Mouse (Mus musculus) megakaryocyte, embryonic 14.5 days (primary cell): ENCODE data around the gene Sectm1b. TPM values are rescaled to one million over a fixed set of nuclear protein-coding genes. Genes with fewer than 3 reads are reported as not detected.
A peak's percentile ranks its signal among the peaks of the same experiment; 100 is the strongest.
"Not testable (repeated sequence)": the region's sequence is repeated elsewhere in the genome, so short reads cannot be mapped to it uniquely, and the experiment has no call there.

Source experiments
- H3K27me3 ChIP-seq: replicated peaks from 2 replicates; pipeline ENCODE3; 2012; ENCODE audit warnings: inconsistent platforms
- H3K36me3 ChIP-seq: replicated peaks from 2 replicates; pipeline ENCODE3; 2012; ENCODE audit warnings: low read length, inconsistent platforms, mixed read lengths
- H3K4me1 ChIP-seq: 2 replicates; pipeline ENCODE4 v1.6.1; 2012; ENCODE audit warnings: inconsistent platforms
- H3K4me3 ChIP-seq: replicated peaks from 2 replicates; pipeline ENCODE3; 2012; ENCODE audit warnings: moderate library complexity, mild to moderate bottlenecking, inconsistent platforms
- H3K9me3 ChIP-seq: 2 replicates; pipeline ENCODE4 v1.6.1; 2012; ENCODE audit warnings: inconsistent platforms
- FLI1 ChIP-seq: IDR thresholded peaks from 2 replicates; pipeline ENCODE4 v1.6.1; 2012; ENCODE audit warnings: low read length, inconsistent platforms, mixed read lengths
- GATA1 ChIP-seq: IDR thresholded peaks from 3 replicates; pipeline ENCODE4 v1.6.1; 2012; ENCODE audit warnings: mixed read lengths, low read length, inconsistent platforms, borderline replicate concordance
- polyA plus RNA-seq: library from polyadenylated mRNA; stranded (reverse); fragments of >175 nt; gene quantifications from 2 replicates; pipeline ENCODE4 v1.2.3, GENCODE M21; 2012; ENCODE audit warnings: low replicate concordance; ENCODE audit not compliant: insufficient read depth

Sectm1b gene
- polyA plus RNA-seq, 1 experiment = not detected

DNA sequence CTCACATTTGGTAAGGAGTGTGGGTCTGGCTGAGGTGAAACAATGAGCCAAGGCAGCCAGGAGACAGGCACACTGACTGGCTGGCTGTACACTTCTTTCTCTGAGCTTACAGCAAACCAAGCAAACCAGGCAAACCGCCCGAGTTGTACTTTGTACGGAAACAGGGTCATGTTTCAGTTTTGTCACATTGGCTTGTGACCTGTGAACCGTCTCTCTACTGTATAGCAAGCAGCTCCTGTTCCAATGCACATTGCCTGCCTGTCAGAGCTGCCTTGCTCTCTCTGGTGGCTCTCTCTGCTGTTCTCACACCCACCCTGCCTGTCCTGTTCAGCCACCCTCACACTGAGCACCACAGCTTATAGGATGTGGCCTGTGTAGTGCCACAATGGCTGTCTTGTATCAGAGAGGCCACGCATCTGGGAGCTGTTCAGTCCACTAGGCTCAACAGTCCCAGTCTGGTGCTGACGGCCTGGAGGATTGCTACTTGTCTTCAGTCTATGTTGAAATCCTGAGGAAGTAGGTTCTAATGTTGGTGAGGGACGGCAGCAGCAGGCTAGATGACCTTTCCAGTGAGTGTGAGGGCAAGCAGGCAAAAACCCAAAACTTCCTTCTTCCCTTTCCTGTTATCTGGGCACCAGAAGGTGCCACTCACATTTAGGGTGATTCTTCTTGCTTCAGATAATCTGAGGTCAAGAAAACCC lies 6.7 kb downstream of the Sectm1b start:
- Histone ChIP-seq H3K27me3 (peaks cover 53% of the 10 kb centered on the region), H3K4me1 (peaks cover 19% of the 10 kb centered on the region), H3K4me3 (peak overlapping the region; percentile 35), H3K9me3 (no peaks in the 10 kb centered on the region), H3K36me3 (peaks cover 12% of the 10 kb centered on the region)
- no peak for TF ChIP-seq FLI1
- TF ChIP-seq GATA1 = no peak

DNA sequence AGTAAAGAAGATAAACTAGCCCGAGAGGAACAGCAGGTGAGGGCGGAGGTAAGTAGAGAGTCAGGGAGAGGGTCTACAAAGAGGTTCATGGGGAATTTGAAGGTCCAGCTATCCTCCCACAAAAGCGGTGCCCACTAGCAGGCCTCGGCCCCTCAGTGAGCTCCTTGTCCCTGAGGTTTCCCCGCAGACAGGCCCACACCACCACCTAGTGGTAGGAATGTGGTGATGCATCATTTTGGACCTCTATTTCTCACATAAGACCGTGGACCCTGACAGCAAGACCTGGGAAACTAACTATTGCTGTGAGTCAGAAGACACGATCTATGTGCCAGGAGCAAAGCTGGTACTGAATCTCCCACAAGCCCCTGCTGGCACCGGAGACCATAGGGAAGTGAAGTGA lies 9.8 kb downstream of the Sectm1b start:
- H3K27me3 ChIP-seq = peaks cover 51% of the 10 kb centered on the region
- peaks cover 20% of the 10 kb centered on the region for H3K36me3 ChIP-seq
- no peaks in the 10 kb centered on the region for H3K9me3 ChIP-seq
- H3K4me1 ChIP-seq = peaks cover 19% of the 10 kb centered on the region
- TF ChIP-seq FLI1 (no peak), GATA1 (no peak)
- no peak overlapping the region for H3K4me3 ChIP-seq

DNA sequence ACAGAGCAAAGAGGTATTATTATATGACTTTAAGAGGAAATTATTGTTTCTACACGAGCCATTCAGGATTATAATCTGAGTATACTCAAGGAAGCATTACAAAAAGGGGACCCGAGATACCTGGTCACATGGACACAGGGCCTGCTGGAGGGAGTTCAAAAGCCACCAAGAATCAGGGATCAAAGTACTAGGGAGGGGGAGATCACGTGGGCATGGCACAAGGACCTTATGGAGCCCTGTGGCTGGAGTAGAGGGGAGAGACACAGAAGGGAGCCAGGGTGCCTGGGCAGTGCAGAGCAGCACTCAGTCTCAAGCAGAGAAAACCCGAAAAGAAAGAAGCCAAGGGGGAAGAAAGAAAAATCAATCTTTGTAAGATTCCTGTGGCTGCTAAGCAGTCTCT lies 11.0 kb downstream of the Sectm1b start:
- Histone ChIP-seq H3K9me3 (no peaks in the 10 kb centered on the region), H3K36me3 (peaks cover 21% of the 10 kb centered on the region), H3K27me3 (peaks cover 44% of the 10 kb centered on the region), H3K4me3 (no peak overlapping the region), H3K4me1 (peaks cover 22% of the 10 kb centered on the region)
- TF ChIP-seq FLI1 = no peak
- TF ChIP-seq GATA1 = no peak

DNA sequence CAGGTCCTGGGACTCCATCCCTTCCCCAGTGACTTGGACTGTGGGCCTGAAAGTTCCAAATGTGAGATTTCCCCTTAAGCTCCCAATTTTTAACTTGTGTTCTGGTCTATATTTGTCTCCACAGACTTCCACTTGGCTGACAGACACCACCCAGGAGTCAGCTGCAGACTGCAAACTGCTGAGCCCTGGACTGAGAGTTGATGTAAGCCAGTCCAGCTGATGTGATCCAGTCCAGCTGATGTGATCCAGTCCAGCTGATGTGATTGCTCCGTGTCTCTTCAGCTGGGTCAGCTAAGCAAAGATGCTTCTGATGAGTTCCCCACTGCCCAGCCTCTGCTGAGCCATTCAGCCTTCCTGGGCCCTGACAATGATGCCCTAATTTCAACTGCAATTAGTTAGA lies 11.6 kb downstream of the Sectm1b start:
- Histone ChIP-seq H3K4me3 (no peak overlapping the region), H3K27me3 (peaks cover 46% of the 10 kb centered on the region), H3K4me1 (peaks cover 24% of the 10 kb centered on the region), H3K9me3 (no peaks in the 10 kb centered on the region), H3K36me3 (peaks cover 27% of the 10 kb centered on the region)
- no peak for TF ChIP-seq FLI1
- no peak for TF ChIP-seq GATA1

DNA sequence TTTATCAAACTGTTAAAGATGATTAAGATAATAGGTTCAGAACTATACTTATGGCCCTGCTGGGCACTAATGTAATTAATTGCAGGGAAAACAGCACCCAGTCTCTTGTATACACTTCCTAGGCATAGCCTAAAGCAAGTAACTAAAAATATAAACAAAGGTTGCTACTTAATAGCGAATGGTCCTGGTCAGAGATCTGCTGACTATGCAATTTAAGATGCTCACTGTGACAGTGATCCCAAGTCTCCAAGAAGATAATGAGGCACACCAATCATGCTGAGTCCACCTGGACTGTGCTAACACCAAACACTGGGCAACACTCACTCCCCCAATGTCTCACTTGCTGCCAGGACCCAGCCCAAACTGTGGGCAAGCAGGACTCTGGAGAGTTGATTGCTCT lies 13.5 kb downstream of the Sectm1b start:
- H3K36me3 ChIP-seq = peaks cover 28% of the 10 kb centered on the region
- no peak for TF ChIP-seq GATA1
- no peak for TF ChIP-seq FLI1
- H3K4me3 ChIP-seq = no peak overlapping the region
- no peaks in the 10 kb centered on the region for H3K9me3 ChIP-seq
- peaks cover 38% of the 10 kb centered on the region for H3K4me1 ChIP-seq
- peaks cover 31% of the 10 kb centered on the region for H3K27me3 ChIP-seq

DNA sequence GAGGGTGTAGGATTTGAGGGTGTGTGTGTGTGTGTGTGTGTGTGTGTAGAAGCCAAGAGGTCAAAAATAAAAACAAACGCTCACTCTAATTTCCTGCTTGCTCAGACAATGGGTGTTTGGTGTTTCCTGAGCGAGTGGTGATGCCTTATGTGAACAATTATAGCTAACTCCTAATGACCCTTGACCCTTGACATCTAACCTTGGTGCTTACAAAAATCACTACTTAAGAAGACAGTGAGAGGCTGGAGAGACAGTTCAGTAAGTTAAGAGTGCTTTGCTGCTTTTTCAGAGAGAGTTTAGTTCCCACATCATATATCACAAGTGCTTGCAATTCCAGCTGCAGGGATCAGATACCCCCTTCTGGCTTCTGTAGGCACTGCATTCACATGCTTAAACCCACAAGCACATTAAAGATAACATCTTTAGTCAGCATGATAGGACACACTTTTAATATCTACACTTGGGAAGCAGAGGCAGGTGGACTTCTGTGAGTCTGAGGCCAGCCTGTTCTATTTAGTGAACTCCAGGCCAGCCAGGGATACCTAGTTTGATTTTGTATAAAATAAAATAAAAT lies 15.5 kb downstream of the Sectm1b start:
- Histone ChIP-seq H3K27me3 (peaks cover 38% of the 10 kb centered on the region), H3K36me3 (peaks cover 37% of the 10 kb centered on the region), H3K9me3 (no peaks in the 10 kb centered on the region), H3K4me3 (no peak overlapping the region), H3K4me1 (peaks cover 47% of the 10 kb centered on the region)
- no peak for TF ChIP-seq FLI1
- no peak for TF ChIP-seq GATA1

DNA sequence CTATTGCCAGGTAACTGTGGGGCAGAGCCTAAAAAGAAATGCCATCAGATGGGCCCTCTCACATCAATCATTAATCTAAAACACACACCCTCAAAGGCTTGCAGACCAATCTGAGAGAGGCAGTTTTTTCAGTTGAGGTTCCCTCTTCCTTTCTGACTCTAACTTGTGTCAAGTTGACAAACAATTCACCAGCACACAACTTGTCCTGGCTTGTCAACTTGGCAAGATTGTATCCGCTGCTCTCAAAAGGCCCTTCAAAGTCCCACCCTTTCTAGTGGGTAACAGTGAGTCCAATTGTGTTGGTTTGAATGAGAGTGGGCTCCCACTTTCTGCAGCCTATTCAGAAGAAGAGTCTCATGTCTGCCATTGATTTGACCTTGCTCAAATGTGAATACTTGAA lies 18.1 kb downstream of the Sectm1b start:
- H3K27me3 ChIP-seq = peaks cover 41% of the 10 kb centered on the region
- H3K36me3 ChIP-seq = peaks cover 26% of the 10 kb centered on the region
- peaks cover 63% of the 10 kb centered on the region for H3K4me1 ChIP-seq
- H3K4me3 ChIP-seq = no peak overlapping the region
- no peaks in the 10 kb centered on the region for H3K9me3 ChIP-seq
- TF ChIP-seq GATA1 (no peak), FLI1 (no peak)

DNA sequence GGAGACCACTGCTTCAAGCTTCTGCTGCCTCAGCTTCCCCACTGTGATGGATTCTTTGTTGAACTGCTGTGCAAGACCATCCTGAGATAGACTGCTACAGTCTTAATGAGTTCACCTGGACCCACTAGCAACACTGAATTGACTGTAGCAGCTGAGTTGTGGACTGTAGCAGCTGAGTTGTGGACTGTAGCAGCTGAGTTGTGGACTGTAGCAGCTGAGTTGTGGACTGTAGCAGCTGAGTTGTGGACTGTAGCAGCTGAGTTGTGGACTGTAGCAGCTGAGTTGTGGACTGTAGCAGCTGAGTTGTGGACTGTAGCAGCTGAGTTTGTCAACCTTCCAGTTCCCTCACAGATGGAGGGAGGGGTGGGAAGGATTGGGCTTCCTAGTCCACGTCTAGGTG lies 20.3 kb downstream of the Sectm1b start:
- not testable (repeated sequence) for H3K4me3 ChIP-seq, H3K9me3 ChIP-seq
- peaks cover 56% of the 10 kb centered on the region for H3K27me3 ChIP-seq
- peaks cover 85% of the 10 kb centered on the region for H3K4me1 ChIP-seq
- peaks cover 44% of the 10 kb centered on the region for H3K36me3 ChIP-seq

DNA sequence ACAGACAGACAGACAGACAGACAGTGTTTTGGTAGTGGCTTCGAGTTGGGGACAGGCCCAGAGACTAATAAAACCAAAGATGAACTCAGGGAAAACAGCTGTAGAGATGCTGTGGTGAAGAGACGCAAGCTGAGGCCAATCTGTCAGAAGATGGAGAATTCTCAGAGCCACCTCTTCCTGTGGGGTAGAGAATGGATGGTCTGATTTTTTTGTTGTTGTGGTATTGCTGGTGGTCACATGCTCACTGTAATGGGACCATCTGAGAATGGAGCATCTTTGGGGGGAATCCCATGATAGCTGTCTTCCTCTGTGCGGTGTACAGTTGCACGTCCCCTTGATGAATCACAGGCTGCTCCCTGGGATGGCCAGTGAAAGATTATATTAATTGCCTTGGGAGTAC lies 20.9 kb downstream of the Sectm1b start:
- Histone ChIP-seq H3K4me3 (no peak overlapping the region), H3K27me3 (peaks cover 61% of the 10 kb centered on the region), H3K4me1 (peaks cover 85% of the 10 kb centered on the region), H3K36me3 (peaks cover 49% of the 10 kb centered on the region), H3K9me3 (no peaks in the 10 kb centered on the region)
- no peak for TF ChIP-seq GATA1
- no peak for TF ChIP-seq FLI1

DNA sequence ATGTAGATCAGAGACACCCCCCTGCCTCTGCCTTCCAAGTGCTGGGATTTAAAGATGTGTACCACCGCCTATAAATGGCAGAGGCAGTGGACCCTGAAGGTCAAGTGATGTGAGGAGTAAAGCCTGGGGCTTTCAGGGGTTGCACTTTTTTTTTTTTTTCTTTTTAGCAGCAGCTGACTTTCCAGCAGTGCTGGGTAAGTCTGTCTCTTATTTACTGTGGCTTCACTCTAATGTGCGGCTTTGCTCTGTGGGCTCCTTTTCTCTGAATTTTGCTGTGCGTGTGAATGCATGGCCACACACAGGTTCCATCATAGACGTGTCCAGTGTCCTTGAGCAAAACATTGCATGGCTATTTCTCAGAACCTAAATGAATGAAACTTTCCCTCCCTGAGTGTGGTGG lies 21.7 kb downstream of the Sectm1b start:
- H3K4me1 ChIP-seq = peaks cover 85% of the 10 kb centered on the region
- H3K4me3 ChIP-seq = no peak overlapping the region
- peaks cover 47% of the 10 kb centered on the region for H3K36me3 ChIP-seq
- no peak for TF ChIP-seq GATA1
- TF ChIP-seq FLI1 = no peak
- peaks cover 65% of the 10 kb centered on the region for H3K27me3 ChIP-seq
- no peaks in the 10 kb centered on the region for H3K9me3 ChIP-seq
